Mouse (Mus musculus): Measurements from ENCODE around the gene Iqub. TPM values are rescaled to one million over a fixed set of nuclear protein-coding genes. Genes with fewer than 3 reads are reported as not detected.

Iqub gene
- polyA plus RNA-seq, 1 experiment = 0.23 TPM

GRCm38 (mm10) chr6:24470571-24471132 lies 44.2 kb downstream of the Iqub start:
- no peak for DNase-seq (ENCODE audit: low read depth)

DNA sequence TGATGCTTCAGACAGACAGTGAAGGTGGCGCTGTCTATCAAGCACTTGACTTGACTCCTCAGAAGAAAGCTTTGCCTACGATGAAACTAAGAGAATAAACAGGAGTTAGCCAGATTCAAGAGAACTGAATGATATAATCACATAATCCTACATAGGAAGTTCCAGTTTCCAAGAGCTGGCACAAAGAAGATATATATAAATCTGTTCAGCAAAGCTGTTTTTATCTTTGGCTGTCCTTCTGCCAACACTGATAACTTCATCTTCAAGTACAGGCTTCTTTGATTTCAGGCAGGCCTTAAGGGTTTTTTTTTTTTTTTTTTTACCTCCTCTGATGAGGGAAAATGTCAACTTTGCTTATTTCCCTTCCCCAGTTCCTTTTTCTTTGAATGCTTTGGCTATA lies 44.7 kb downstream of the Iqub start:
- DNase-seq (ENCODE audit: low read depth) = no peak

GRCm38 (mm10) chr6:24456097-24456496 lies 58.8 kb downstream of the Iqub start:
- no peak for DNase-seq (ENCODE audit: low read depth)

- DNase-seq (ENCODE audit: low read depth) = no peak
Measured at GRCm38 (mm10) chr6:24451026-24451821, 63.6 kb downstream of the Iqub start.

GRCm38 (mm10) chr6:24450241-24450640 lies 64.6 kb downstream of the Iqub start:
- no peak for DNase-seq (ENCODE audit: low read depth)

DNA sequence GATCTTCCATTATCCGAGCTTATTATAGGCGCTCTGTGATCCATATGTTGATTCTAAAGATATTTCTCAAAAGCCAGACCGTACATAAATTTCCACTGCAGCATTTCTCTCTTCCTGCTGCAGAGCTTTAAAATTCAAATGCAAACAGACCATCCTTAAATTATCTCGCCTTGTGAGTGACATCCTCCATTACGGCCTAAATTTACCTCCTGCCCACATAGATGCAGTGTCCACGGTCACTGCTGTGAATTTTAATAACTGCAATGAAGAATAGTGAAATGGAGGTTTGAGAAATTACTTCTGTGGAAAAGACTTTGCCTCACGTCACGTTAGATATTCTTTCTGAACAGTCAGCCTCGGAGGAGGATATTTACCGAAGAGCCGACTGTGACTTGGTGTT lies 98.8 kb downstream of the Iqub start:
- no peak for DNase-seq (ENCODE audit: low read depth)

DNA sequence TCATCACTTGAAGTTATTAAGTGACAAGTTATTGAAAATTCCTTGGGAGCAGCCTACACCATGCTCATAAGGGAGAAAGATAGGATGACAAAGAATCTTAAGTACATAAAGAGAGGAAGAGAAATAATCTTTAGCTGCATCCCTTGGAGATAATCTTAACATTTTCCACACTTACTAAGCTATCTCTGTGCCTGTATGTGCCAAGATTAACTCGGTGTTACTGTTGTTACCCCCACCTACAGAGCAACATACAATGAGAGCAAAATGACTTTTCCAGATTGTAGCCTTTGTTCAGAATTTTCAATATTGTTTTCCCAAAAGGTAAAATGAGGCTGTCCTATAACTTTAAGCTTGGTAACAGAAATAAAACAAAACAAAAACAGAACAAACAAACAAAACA lies 99.4 kb downstream of the Iqub start:
- no peak for DNase-seq (ENCODE audit: low read depth)

GRCm38 (mm10) chr6:24408573-24409427 lies 106.1 kb downstream of the Iqub start:
- no peak for DNase-seq (ENCODE audit: low read depth)

GRCm38 (mm10) chr6:24407743-24408142 lies 107.1 kb downstream of the Iqub start:
- DNase-seq (ENCODE audit: low read depth) = no peak

DNA sequence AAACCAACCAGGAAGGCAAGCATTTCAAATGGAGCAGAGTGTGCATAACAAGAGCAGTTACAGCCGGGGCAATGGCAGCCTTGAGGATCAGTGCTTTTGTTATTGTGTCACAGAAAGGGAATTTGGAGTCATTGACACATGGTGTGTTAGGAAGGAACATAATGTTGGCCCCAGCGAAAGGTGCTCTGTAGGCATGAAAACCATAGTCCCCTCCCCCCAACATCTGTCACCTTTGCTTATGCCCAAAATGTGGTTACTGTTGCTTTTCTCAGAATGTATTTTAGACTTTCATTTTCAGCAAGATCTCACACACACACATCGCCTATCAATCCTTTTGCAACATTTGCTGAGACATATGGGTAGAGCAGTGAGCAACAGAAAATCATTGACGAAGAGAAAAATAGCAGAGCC lies 117.6 kb downstream of the Iqub start:
- DNase-seq (ENCODE audit: low read depth) = no peak

Other genes with a start within 250 kb of the Iqub start
- gene Ndufa5, start 12.9 kb upstream of the Iqub start, polyA plus RNA-seq (2012; rRNA removed) = 4.0 and 4.6 TPM in 2 replicates
- gene Asb15, start 13.1 kb upstream of the Iqub start, polyA plus RNA-seq (2012; rRNA removed) = 0.36 and 0.41 TPM in 2 replicates
- gene Lmod2, start 82.7 kb upstream of the Iqub start, polyA plus RNA-seq (2012; rRNA removed) = 0.16 TPM in 1 of 2 replicates, not detected in the other
- 21.8 and 57.0 TPM in 2 replicates for gene Wasl, start 149.9 kb upstream of the Iqub start, polyA plus RNA-seq (2012; rRNA removed)
- 0.06 TPM in 1 of 2 replicates, not detected in the other for gene Hyal6, start 218.2 kb upstream of the Iqub start, polyA plus RNA-seq (2012; rRNA removed)
- gene Hyal4, start 233.3 kb upstream of the Iqub start, polyA plus RNA-seq (2012; rRNA removed) = not detected in 2 replicates

Data from gonadal fat pad, adult 2 months (tissue).